Comparison of ENCODE assay signal across 30 mouse cellular contexts in the genomic region with DNA sequence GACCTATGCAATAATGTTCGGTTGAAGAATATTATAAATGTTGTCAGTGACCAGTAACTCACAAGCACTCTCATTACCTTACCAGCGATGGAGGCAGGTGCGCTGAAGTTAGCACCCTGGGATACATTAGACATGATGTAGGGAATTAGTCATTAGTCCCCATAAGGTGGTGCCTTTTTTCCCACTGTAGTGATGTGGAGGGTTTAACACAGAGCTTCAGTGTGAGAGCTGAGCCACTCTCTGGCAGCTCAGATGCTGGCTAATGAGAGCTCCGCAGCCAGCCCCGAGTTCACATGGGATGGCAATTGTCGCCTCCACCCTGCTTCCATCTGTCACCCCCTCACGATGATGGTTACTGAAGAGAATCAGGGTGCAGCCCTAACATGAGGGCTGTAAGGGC.
DNase-seq lines count a peak whose midpoint lies in the region; ATAC-seq and TF ChIP-seq lines count a peak whose summit lies in the region.
"Had no signal": no experiment of that assay in that cellular context is flagged by ENCODE, and none has a peak within 500 bp of the region (broad histone marks: within the 10 kb centered on the region; RNA-seq: fewer than 3 reads in every experiment).

No protein-coding gene starts in this region.

- no peaks in the 10 kb centered on the region for H3K27me3 ChIP-seq in forebrain, embryonic 14.5 days (replicated peaks; ENCODE audit: control insufficient read depth, insufficient read depth, low read length)
- no peaks in the 10 kb centered on the region for H3K27me3 ChIP-seq in forebrain, embryonic 11.5 days (ENCODE audit: control insufficient read depth, insufficient read depth, low read length)
- H3K27me3 ChIP-seq in midbrain, embryonic 11.5 days (ENCODE audit: control insufficient read depth, insufficient read depth, low read length), result no peaks in the 10 kb centered on the region
- H3K27me3 ChIP-seq in midbrain, embryonic 10.5 days (ENCODE audit: low read depth, poor library complexity, severe bottlenecking), result no peaks in the 10 kb centered on the region
- H3K27me3 ChIP-seq in limb, embryonic 14.5 days (ENCODE audit: control insufficient read depth, insufficient read depth, low read length), result no peaks in the 10 kb centered on the region
- H3K27me3 ChIP-seq: CH12.LX; embryonic facial prominence, embryonic 13.5 days; heart, embryonic 12.5 days; hindbrain, embryonic 13.5 days had no signal

- H3K27ac ChIP-seq in forebrain, embryonic 14.5 days (ENCODE audit: low read depth, low read length), result no peak overlapping the region
- H3K27ac ChIP-seq in forebrain, embryonic 11.5 days (ENCODE audit: low read depth, low read length), result no peak overlapping the region
- H3K27ac ChIP-seq in layer of hippocampus, adult 2 months, result no peak overlapping the region
- no peak overlapping the region for H3K27ac ChIP-seq in midbrain, embryonic 11.5 days (ENCODE audit: low read depth, low read length)
- H3K27ac ChIP-seq in midbrain, embryonic 10.5 days (replicated peaks), result no peak overlapping the region
- no peak overlapping the region for H3K27ac ChIP-seq in limb, embryonic 14.5 days (replicated peaks; ENCODE audit: low read depth, low read length)
- H3K27ac ChIP-seq: embryonic facial prominence, embryonic 10.5 days; embryonic facial prominence, embryonic 13.5 days; heart, embryonic 15.5 days had no signal

- ATAC-seq in forebrain, embryonic 14.5 days, result no peak
- ATAC-seq in forebrain, embryonic 11.5 days (replicated peaks; ENCODE audit: low FRiP score), result no peak
- ATAC-seq in midbrain, embryonic 11.5 days (ENCODE audit: low FRiP score), result no peak
- ATAC-seq in limb, embryonic 14.5 days (ENCODE audit: low FRiP score, low read depth), result peak; percentile 60
- ATAC-seq: hindbrain, embryonic 16.5 days; Patski had no signal

- no peak overlapping the region for H3K9ac ChIP-seq in forebrain, embryonic 14.5 days (ENCODE audit: low read length)
- no peak overlapping the region for H3K9ac ChIP-seq in forebrain, embryonic 11.5 days (ENCODE audit: low read length)
- no peak overlapping the region for H3K9ac ChIP-seq in midbrain, embryonic 11.5 days (ENCODE audit: low read length)
- H3K9ac ChIP-seq in limb, embryonic 14.5 days (ENCODE audit: low read depth, low read length, severe bottlenecking), result no peak overlapping the region
- H3K9ac ChIP-seq: embryonic facial prominence, embryonic 13.5 days; heart, embryonic 12.5 days; heart, embryonic 15.5 days; hindbrain, embryonic 13.5 days had no signal

- DNase-seq in forebrain, embryonic 14.5 days (ENCODE audit: low spot score), result peak; percentile 24
- DNase-seq in forebrain, embryonic 11.5 days (ENCODE audit: low spot score), result no peak
- DNase-seq in layer of hippocampus, adult 9-11 months, result peak; percentile 4
- no peak for DNase-seq in layer of hippocampus, adult 2 months (ENCODE audit: low spot score in 2 of 2)
- peak; percentile 80 for DNase-seq in midbrain, embryonic 11.5 days (ENCODE audit: low spot score, missing footprints)
- DNase-seq in midbrain, embryonic 10.5 days (ENCODE audit: low spot score), result no peak
- DNase-seq in limb, embryonic 14.5 days (ENCODE audit: low spot score), result no peak
- DNase-seq: adrenal gland, adult 2 months; adrenal gland, postnatal 14 days; B cell, adult 2 months; cerebellum, adult 11-12 months; cerebellum, adult 8-10 months; cerebellum, postnatal 10 days; cerebellum, postnatal 36 days; embryo, embryonic 11 days; gastrocnemius, postnatal 25 days; heart, adult 18-20 months; heart, postnatal 10 days; heart, postnatal 36 days had no signal

- 75% methylated on average over 7 of the region's 7 CpGs for WGBS in forebrain, embryonic 14.5 days
- 92% methylated on average over 7 of the region's 7 CpGs for WGBS in forebrain, embryonic 11.5 days
- WGBS in midbrain, embryonic 11.5 days, result 90% methylated on average over 7 of the region's 7 CpGs
- whole genome bisulfite sequencing in midbrain, embryonic 10.5 days, result 92% methylated on average over 7 of the region's 7 CpGs
- 57% methylated on average over 7 of the region's 7 CpGs for WGBS in limb, embryonic 14.5 days

- TF ChIP-seq CTCF in layer of hippocampus, adult 2 months (conservative IDR thresholded peaks at IDR 0.05), result no peak

- H3K4me2 ChIP-seq in forebrain, embryonic 14.5 days (ENCODE audit: low read length), result no peak overlapping the region
- H3K4me2 ChIP-seq in forebrain, embryonic 11.5 days (ENCODE audit: low read depth, low read length, severe bottlenecking), result no peak overlapping the region
- no peak overlapping the region for H3K4me2 ChIP-seq in midbrain, embryonic 11.5 days
- no peak overlapping the region for H3K4me2 ChIP-seq in limb, embryonic 14.5 days (replicated peaks; ENCODE audit: low read depth, low read length, severe bottlenecking)
- H3K4me2 ChIP-seq: embryonic facial prominence, embryonic 13.5 days; heart, embryonic 12.5 days; heart, embryonic 15.5 days; hindbrain, embryonic 13.5 days had no signal

- no peaks in the 10 kb centered on the region for H3K9me3 ChIP-seq in forebrain, embryonic 14.5 days (replicated peaks; ENCODE audit: control insufficient read depth, low read length)
- H3K9me3 ChIP-seq in forebrain, embryonic 11.5 days (ENCODE audit: control insufficient read depth, low read length), result no peaks in the 10 kb centered on the region
- H3K9me3 ChIP-seq in midbrain, embryonic 11.5 days (ENCODE audit: control insufficient read depth, low read length), result no peaks in the 10 kb centered on the region
- no peaks in the 10 kb centered on the region for H3K9me3 ChIP-seq in midbrain, embryonic 10.5 days (replicated peaks)
- H3K9me3 ChIP-seq in limb, embryonic 14.5 days (ENCODE audit: control insufficient read depth, low read length), result no peaks in the 10 kb centered on the region
- H3K9me3 ChIP-seq: embryonic facial prominence, embryonic 10.5 days; embryonic facial prominence, embryonic 13.5 days; G1E; heart, embryonic 15.5 days; hindbrain, embryonic 10.5 days; hindbrain, embryonic 13.5 days had no signal

- peaks cover 3% of the 10 kb centered on the region; the same call in 1 of the 2 replicates for H3K4me1 ChIP-seq in forebrain, embryonic 14.5 days (ENCODE audit: control insufficient read depth, insufficient read depth, low read length)
- H3K4me1 ChIP-seq in forebrain, embryonic 11.5 days (replicated peaks; ENCODE audit: control insufficient read depth, insufficient read depth, low read length), result no peaks in the 10 kb centered on the region
- H3K4me1 ChIP-seq in midbrain, embryonic 11.5 days (ENCODE audit: control insufficient read depth, insufficient read depth, low read length), result 0 out of 2 replicates have a peak, but pooled peaks cover 2% of the 10 kb centered on the region
- H3K4me1 ChIP-seq in midbrain, embryonic 10.5 days, result peaks cover 14% of the 10 kb centered on the region
- H3K4me1 ChIP-seq in limb, embryonic 14.5 days (ENCODE audit: control insufficient read depth, insufficient read depth, low read length), result 0 out of 2 replicates have a peak, but pooled peaks cover 3% of the 10 kb centered on the region
- H3K4me1 ChIP-seq: heart, embryonic 15.5 days had no signal

- no peak overlapping the region for H3K4me3 ChIP-seq in forebrain, embryonic 14.5 days (ENCODE audit: low read depth, low read length)
- no peak overlapping the region for H3K4me3 ChIP-seq in forebrain, embryonic 11.5 days (ENCODE audit: low read depth, low read length)
- H3K4me3 ChIP-seq in layer of hippocampus, adult 2 months, result no peak overlapping the region
- no peak overlapping the region for H3K4me3 ChIP-seq in midbrain, embryonic 11.5 days (ENCODE audit: low read depth, low read length)
- H3K4me3 ChIP-seq in midbrain, embryonic 10.5 days, result no peak overlapping the region
- H3K4me3 ChIP-seq in limb, embryonic 14.5 days (replicated peaks; ENCODE audit: low read length), result no peak overlapping the region
- H3K4me3 ChIP-seq: embryonic facial prominence, embryonic 10.5 days; embryonic facial prominence, embryonic 13.5 days; erythroblast, embryonic 14.5 days; heart, embryonic 12.5 days; heart, embryonic 15.5 days; hindbrain, embryonic 10.5 days; hindbrain, embryonic 13.5 days had no signal

- H3K36me3 ChIP-seq in forebrain, embryonic 14.5 days (ENCODE audit: control insufficient read depth, insufficient read depth, low read length), result no peaks in the 10 kb centered on the region
- no peaks in the 10 kb centered on the region for H3K36me3 ChIP-seq in forebrain, embryonic 11.5 days (ENCODE audit: control insufficient read depth, insufficient read depth, low read length)
- H3K36me3 ChIP-seq in midbrain, embryonic 11.5 days (ENCODE audit: control insufficient read depth, insufficient read depth, low read length), result no peaks in the 10 kb centered on the region
- H3K36me3 ChIP-seq in midbrain, embryonic 10.5 days, result no peaks in the 10 kb centered on the region
- no peaks in the 10 kb centered on the region for H3K36me3 ChIP-seq in limb, embryonic 14.5 days (ENCODE audit: control insufficient read depth, insufficient read depth, low read length)
- H3K36me3 ChIP-seq: embryonic facial prominence, embryonic 10.5 days; embryonic facial prominence, embryonic 13.5 days; G1E; heart, embryonic 12.5 days; heart, embryonic 15.5 days; hindbrain, embryonic 10.5 days; hindbrain, embryonic 13.5 days had no signal

- no peak for TF ChIP-seq POLR2A in limb, embryonic 14.5 days (IDR thresholded peaks at IDR 0.05; ENCODE audit: borderline replicate concordance, extremely low read depth, insufficient read depth, insufficient read length)

Comparison
In these comparisons a context has a peak if more than half of its experiments do, and no peak if none do; other contexts are left out.
1. DNase-seq: peak in forebrain, embryonic 14.5 days (single experiment), layer of hippocampus, adult 9-11 months (single experiment) and midbrain, embryonic 11.5 days (single experiment); none in forebrain, embryonic 11.5 days (single experiment), layer of hippocampus, adult 2 months (0 of 2), midbrain, embryonic 10.5 days (single experiment) and limb, embryonic 14.5 days (single experiment).